Mouse (Mus musculus) liver, embryonic 14.5 days (tissue): Measurements from ENCODE around the gene Nfasc. TPM values are rescaled to one million over a fixed set of nuclear protein-coding genes. Genes with fewer than 3 reads are reported as not detected.

ENCODE experiments used
- ATAC-seq: fragments of 200-750 bp; cut with Nextera tagmentation; 2 replicates; pipeline ENCODE4 v1.8.0; 2017; ENCODE audit warnings: moderate number of reproducible peaks, mild to moderate bottlenecking, moderate library complexity; ENCODE audit not compliant: insufficient read depth
- DNase-seq, 3 experiments: peaks; one replicate each; pipeline ENCODE4 v3.0.0-alpha.2; 2012 to 2013; ENCODE audit warnings: low read depth in 3 of 3, low spot score in 3 of 3
- H3K27ac ChIP-seq: fragments of 300-500 bp; sonication (generic); 2 replicates; pipeline ENCODE4 v1.5.1; 2014; ENCODE audit warnings: moderate library complexity, mild to moderate bottlenecking, control low read depth, inconsistent platforms
- H3K27me3 ChIP-seq: fragments of 300-500 bp; sonication (generic); 2 replicates; pipeline ENCODE4 v1.6.1; 2014; ENCODE audit warnings: mild to moderate bottlenecking, low read length, moderate library complexity; ENCODE audit not compliant: control insufficient read depth, insufficient read depth
- H3K36me3 ChIP-seq: fragments of 300-500 bp; sonication (generic); replicated peaks from 2 replicates; pipeline ENCODE4 v1.6.1; 2014; ENCODE audit warnings: low read depth; ENCODE audit not compliant: control insufficient read depth, insufficient read depth
- H3K4me1 ChIP-seq, 2 experiments: fragments of 200-500 bp in 1 of 2; fragments of 300-500 bp in 1 of 2; sonication (generic) in 1 of 2; replicated peaks; 2 replicates each; pipeline ENCODE4 v1.6.1; 2012 to 2014; ENCODE audit warnings: antibody characterized with exemption in 1 of 2, inconsistent platforms in 1 of 2, low read length in 1 of 2; ENCODE audit not compliant: control insufficient read depth in 2 of 2, insufficient read depth in 2 of 2
- H3K4me2 ChIP-seq: fragments of 300-500 bp; sonication (generic); 2 replicates; pipeline ENCODE4 v1.6.1; 2014; ENCODE audit warnings: low read depth, mild to moderate bottlenecking, control low read depth, moderate library complexity
- H3K4me3 ChIP-seq, 2 experiments: fragments of 200-500 bp in 1 of 2; fragments of 300-500 bp in 1 of 2; sonication (generic) in 1 of 2; 2 replicates each; pipeline ENCODE4 v1.5.1; 2012 to 2014; ENCODE audit warnings: low read depth in 2 of 2, low read length in 2 of 2, mild to moderate bottlenecking in 2 of 2, control low read depth in 1 of 2, inconsistent platforms in 1 of 2, moderate library complexity in 1 of 2; ENCODE audit not compliant: insufficient read depth in 1 of 2
- H3K9ac ChIP-seq: fragments of 300-500 bp; sonication (generic); replicated peaks from 2 replicates; pipeline ENCODE4 v1.6.1; 2014; ENCODE audit warnings: mild to moderate bottlenecking, control low read depth, moderate library complexity
- H3K9me3 ChIP-seq: fragments of 300-500 bp; sonication (generic); 2 replicates; pipeline ENCODE4 v1.6.1; 2016; ENCODE audit warnings: low read length, mixed read lengths; ENCODE audit not compliant: control insufficient read depth
- CTCF ChIP-seq: IDR thresholded peaks from 2 replicates; pipeline ENCODE4 v1.5.1; 2016; ENCODE audit warnings: antibody characterized with exemption, low read depth, control low read depth
- EP300 ChIP-seq: IDR thresholded peaks from 2 replicates; pipeline ENCODE4 v1.6.1; 2016; ENCODE audit warnings: antibody characterized with exemption, low read depth
- WGBS: fragments of 180-500 bp; shearing (Covaris S2); extraction: QIAGEN DNeasy Blood & Tissue Kit; methylation state at CpG from one replicate; pipeline ENCODE4 v1.1.7; 2014; ENCODE audit not compliant: insufficient replicate concordance; 5-methylcytosine and 5-hydroxymethylcytosine counted together
- polyA plus RNA-seq, 2 experiments: library from polyadenylated mRNA; depleted of rRNA in 1 of 2; stranded (reverse) in 1 of 2; unstranded in 1 of 2; fragments of >200 nt; fragmentation: Nextera tagmentation in 1 of 2; extraction: Ambion mirVana in 1 of 2; gene quantifications; 2 replicates each; pipeline versions ENCODE4 v1.2.1 to v1.2.3; 2012 to 2014

Gene Nfasc
- polyA plus RNA-seq, 2 experiments, result 0.01 to 0.05 TPM

- Histone ChIP-seq H3K9ac (no peak overlapping the region), H3K4me3 (no peak overlapping the region), H3K36me3 (no peaks in the 10 kb centered on the region), H3K27ac (no peak overlapping the region), H3K27me3 (no peaks in the 10 kb centered on the region), H3K9me3 (no peaks in the 10 kb centered on the region), H3K4me2 (no peak overlapping the region), H3K4me1 (no peaks in the 10 kb centered on the region)
- no peak for DNase-seq
- WGBS, result 77% methylated on average over 1 of the region's 1 CpGs
- no peak for ATAC-seq
- TF ChIP-seq CTCF (no peak), EP300 (no peak)
Measured at GRCm38 (mm10) chr1:132780254-132780653, 38.7 kb upstream of the Nfasc start.

GRCm38 (mm10) chr1:132774959-132775358 lies 33.4 kb upstream of the Nfasc start:
- no peaks in the 10 kb centered on the region for H3K27me3 ChIP-seq
- ATAC-seq, result no peak
- no peak for TF ChIP-seq CTCF
- no peak for TF ChIP-seq EP300
- no peak overlapping the region for H3K9ac ChIP-seq
- 68% methylated on average over 6 of the region's 6 CpGs for WGBS
- no peak overlapping the region for H3K4me2 ChIP-seq
- H3K9me3 ChIP-seq, result no peaks in the 10 kb centered on the region
- H3K27ac ChIP-seq, result no peak overlapping the region
- DNase-seq, result no peak
- no peaks in the 10 kb centered on the region for H3K36me3 ChIP-seq
- no peaks in the 10 kb centered on the region for H3K4me1 ChIP-seq
- H3K4me3 ChIP-seq, result no peak overlapping the region

GRCm38 (mm10) chr1:132771377-132771776 lies 29.8 kb upstream of the Nfasc start:
- WGBS, result 23% methylated on average over 5 of the region's 5 CpGs
- ATAC-seq (no peak), DNase-seq (no peak)
- Histone ChIP-seq H3K4me2 (no peak overlapping the region), H3K27me3 (no peaks in the 10 kb centered on the region), H3K9ac (no peak overlapping the region), H3K4me3 (no peak overlapping the region), H3K9me3 (no peaks in the 10 kb centered on the region), H3K36me3 (no peaks in the 10 kb centered on the region), H3K4me1 (no peaks in the 10 kb centered on the region), H3K27ac (no peak overlapping the region)
- peak; percentile 75 for TF ChIP-seq CTCF
- no peak for TF ChIP-seq EP300

GRCm38 (mm10) chr1:132769559-132769958 lies 28.0 kb upstream of the Nfasc start:
- H3K4me2 ChIP-seq, result no peak overlapping the region
- no peak for ATAC-seq
- no peak overlapping the region for H3K27ac ChIP-seq
- no peak for DNase-seq
- H3K4me1 ChIP-seq, result no peaks in the 10 kb centered on the region
- no peaks in the 10 kb centered on the region for H3K9me3 ChIP-seq
- H3K36me3 ChIP-seq, result no peaks in the 10 kb centered on the region
- H3K27me3 ChIP-seq, result no peaks in the 10 kb centered on the region
- no peak overlapping the region for H3K4me3 ChIP-seq
- no peak overlapping the region for H3K9ac ChIP-seq
- TF ChIP-seq CTCF (no peak), EP300 (no peak)
- WGBS, result 49% methylated on average over 3 of the region's 3 CpGs

- Histone ChIP-seq H3K27ac (no peak overlapping the region), H3K4me1 (no peaks in the 10 kb centered on the region), H3K36me3 (no peaks in the 10 kb centered on the region), H3K9ac (no peak overlapping the region), H3K9me3 (no peaks in the 10 kb centered on the region), H3K27me3 (no peaks in the 10 kb centered on the region), H3K4me3 (no peak overlapping the region), H3K4me2 (no peak overlapping the region)
- DNase-seq (no peak), ATAC-seq (no peak)
- 66% methylated on average over 7 of the region's 7 CpGs for WGBS
- TF ChIP-seq EP300 (no peak), CTCF (no peak)
Measured at GRCm38 (mm10) chr1:132767422-132767821, 25.8 kb upstream of the Nfasc start.
